Mouse (Mus musculus): ENCODE results near the gene Ucp3. TPM values are rescaled to one million over a fixed set of nuclear protein-coding genes. Genes with fewer than 3 reads are reported as not detected.
A peak's percentile ranks its signal among the peaks of the same experiment; 100 is the strongest.

The Ucp3 gene
- polyA plus RNA-seq, 1 experiment from 2014 or later = not detected

DNA sequence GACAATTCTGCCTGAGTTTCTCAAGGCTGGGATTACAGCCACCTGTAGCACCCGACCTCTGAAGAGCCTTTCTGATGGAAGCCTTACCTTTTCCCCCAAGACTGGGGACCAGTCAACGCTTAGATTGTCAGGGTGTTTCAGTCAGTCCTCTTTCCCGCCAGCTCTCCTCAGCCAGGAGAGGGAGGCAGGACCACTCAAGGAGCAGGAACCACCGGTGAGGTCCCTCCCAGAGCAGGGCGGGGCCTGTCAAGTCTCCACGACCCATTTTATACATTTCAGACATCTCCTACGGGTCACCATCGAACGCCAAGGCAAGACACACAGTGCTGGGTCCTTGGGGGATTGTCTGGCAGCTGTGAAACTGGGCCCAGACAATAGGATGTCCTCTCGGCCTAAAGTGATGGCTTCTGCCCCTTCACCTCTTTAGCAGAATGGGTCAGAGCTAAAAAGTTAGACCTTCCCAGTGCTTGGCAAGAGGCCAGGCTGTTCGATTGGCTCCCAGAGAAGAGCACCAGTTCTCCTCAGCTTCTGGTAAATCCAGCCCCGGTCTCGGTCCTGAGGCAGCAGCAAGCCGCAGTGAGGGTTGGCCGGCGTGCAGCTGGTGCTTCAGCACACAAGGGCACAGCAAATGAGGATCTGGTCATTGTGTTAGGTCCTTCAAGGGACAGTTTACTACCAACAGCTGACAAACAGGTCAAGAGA is 27.6 kb downstream of the Ucp3 start:
- H3K36me3 ChIP-seq (ENCODE audit: inconsistent target) = peaks cover 36% of the 10 kb centered on the region
- WGBS (ENCODE audit: missing documents) = 86% methylated on average over 16 of the region's 16 CpGs
- no peak overlapping the region for H3K27ac ChIP-seq
- peaks cover 21% of the 10 kb centered on the region for H3K79me2 ChIP-seq (ENCODE audit: inconsistent target)
- no peak overlapping the region for H3K4me3 ChIP-seq (ENCODE audit: inconsistent target)

DNA sequence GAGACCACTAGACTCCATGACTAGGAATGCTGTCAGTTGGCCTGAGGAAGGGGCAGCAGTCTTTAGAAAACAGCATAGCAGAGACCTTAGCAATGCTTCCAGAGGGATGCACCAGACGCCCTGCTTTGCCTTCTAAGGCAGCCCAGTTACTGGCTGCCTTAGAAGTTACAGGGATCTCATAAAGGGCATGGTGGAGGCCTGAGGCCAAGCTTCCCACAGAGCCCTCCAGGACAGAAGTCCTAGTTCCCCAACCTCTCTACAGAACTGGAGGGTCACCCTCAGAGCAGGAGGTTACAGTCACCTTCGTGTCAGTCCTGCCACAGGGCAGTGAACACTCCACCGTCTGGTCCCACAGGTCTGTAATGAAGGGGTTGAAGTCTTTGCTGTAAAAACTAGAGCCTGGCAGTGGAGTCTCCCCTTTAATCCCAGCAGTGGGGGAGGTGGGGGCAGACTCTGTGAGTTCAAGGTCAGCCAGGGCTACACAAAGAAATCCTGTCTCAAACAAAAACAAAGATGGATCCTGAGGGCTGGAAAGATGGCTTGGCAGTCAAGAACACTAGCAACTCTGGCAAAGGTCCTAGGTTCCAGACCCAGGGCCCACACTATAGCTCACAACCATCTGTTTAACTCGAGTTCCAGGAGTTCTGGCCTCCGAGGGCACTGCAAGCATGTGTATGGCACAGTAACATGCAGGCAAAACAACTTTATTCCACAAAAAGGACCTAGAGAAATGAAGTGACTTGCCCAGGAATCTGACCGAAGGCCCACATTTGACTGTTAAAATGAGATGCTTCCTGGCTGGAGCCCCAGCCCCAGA is 28.4 kb downstream of the Ucp3 start:
- Histone ChIP-seq H3K27ac (no peak overlapping the region), H3K36me3 (ENCODE audit: inconsistent target) (peaks cover 36% of the 10 kb centered on the region), H3K4me3 (ENCODE audit: inconsistent target) (no peak overlapping the region), H3K79me2 (ENCODE audit: inconsistent target) (peaks cover 15% of the 10 kb centered on the region)
- WGBS (ENCODE audit: missing documents) = 78% methylated on average over 6 of the region's 6 CpGs

- 46% methylated on average over 2 of the region's 2 CpGs for WGBS (ENCODE audit: missing documents)
- Histone ChIP-seq H3K36me3 (ENCODE audit: inconsistent target) (peaks cover 30% of the 10 kb centered on the region), H3K79me2 (ENCODE audit: inconsistent target) (peaks cover 8% of the 10 kb centered on the region), H3K27ac (no peak overlapping the region), H3K4me3 (ENCODE audit: inconsistent target) (no peak overlapping the region)
These were observed 29.1 kb downstream of the Ucp3 start for GRCm38 (mm10) chr7:100501844-100502373.

GRCm38 (mm10) chr7:100502374-100502922 is 29.7 kb downstream of the Ucp3 start:
- 39% methylated on average over 7 of the region's 7 CpGs for WGBS (ENCODE audit: missing documents)
- H3K79me2 ChIP-seq (ENCODE audit: inconsistent target) = peaks cover 3% of the 10 kb centered on the region

DNA sequence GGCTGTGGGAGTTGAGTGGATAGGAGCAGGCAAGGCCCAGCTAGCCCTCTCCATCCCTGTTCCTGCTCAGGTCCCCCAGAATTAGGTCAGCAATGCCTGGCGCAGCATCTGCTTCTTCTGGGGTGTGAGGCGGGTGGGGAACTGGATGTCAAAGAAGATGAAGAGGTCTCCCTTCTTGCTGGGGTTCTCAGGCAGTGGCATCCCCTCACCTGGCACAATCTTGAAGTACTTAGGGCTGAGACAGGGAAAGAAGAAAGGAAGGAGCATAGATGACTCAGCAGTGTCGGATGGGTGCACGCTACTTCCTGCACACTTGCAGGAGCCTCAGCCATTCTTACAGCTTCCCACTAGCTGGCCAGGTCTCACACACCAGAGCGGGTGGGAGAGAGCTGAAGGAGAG is 30.3 kb downstream of the Ucp3 start:
- peaks cover 19% of the 10 kb centered on the region for H3K36me3 ChIP-seq (ENCODE audit: inconsistent target)
- 23% methylated on average over 5 of the region's 5 CpGs for WGBS (ENCODE audit: missing documents)
- H3K4me3 ChIP-seq (ENCODE audit: inconsistent target) = no peak overlapping the region
- H3K27ac ChIP-seq = 0 out of 2 replicates have a peak overlapping the region, but pooled peaks have one; percentile 2
- H3K79me2 ChIP-seq (ENCODE audit: inconsistent target) = no peaks in the 10 kb centered on the region; the same call in 1 of the 2 replicates

More at GRCm38 (mm10) chr7:100502374-100502922, 29.7 kb downstream of the Ucp3 start:
- peaks cover 25% of the 10 kb centered on the region for H3K36me3 ChIP-seq (ENCODE audit: inconsistent target)
- no peak overlapping the region for H3K4me3 ChIP-seq (ENCODE audit: inconsistent target)
- H3K27ac ChIP-seq = 0 out of 2 replicates have a peak overlapping the region, but pooled peaks have one; percentile 2

- H3K36me3 ChIP-seq (ENCODE audit: inconsistent target) = peaks cover under 1% of the 10 kb centered on the region; the same call in 1 of the 2 replicates
- 70% methylated on average over 13 of the region's 13 CpGs for WGBS (ENCODE audit: missing documents)
- H3K27ac ChIP-seq = no peak overlapping the region
These were observed 32.1 kb downstream of the Ucp3 start for GRCm38 (mm10) chr7:100504740-100505487.

GRCm38 (mm10) chr7:100506494-100506893 is 33.7 kb downstream of the Ucp3 start:
- H3K27ac ChIP-seq = no peak overlapping the region
- H3K4me3 ChIP-seq (ENCODE audit: inconsistent target) = no peak overlapping the region
- no peaks in the 10 kb centered on the region for H3K36me3 ChIP-seq (ENCODE audit: inconsistent target)
- no peaks in the 10 kb centered on the region for H3K79me2 ChIP-seq (ENCODE audit: inconsistent target)
- 87% methylated on average over 4 of the region's 4 CpGs for WGBS (ENCODE audit: missing documents)

More at GRCm38 (mm10) chr7:100504740-100505487, 32.1 kb downstream of the Ucp3 start:
- H3K4me3 ChIP-seq (ENCODE audit: inconsistent target) = no peak overlapping the region
- H3K79me2 ChIP-seq (ENCODE audit: inconsistent target) = no peaks in the 10 kb centered on the region

DNA sequence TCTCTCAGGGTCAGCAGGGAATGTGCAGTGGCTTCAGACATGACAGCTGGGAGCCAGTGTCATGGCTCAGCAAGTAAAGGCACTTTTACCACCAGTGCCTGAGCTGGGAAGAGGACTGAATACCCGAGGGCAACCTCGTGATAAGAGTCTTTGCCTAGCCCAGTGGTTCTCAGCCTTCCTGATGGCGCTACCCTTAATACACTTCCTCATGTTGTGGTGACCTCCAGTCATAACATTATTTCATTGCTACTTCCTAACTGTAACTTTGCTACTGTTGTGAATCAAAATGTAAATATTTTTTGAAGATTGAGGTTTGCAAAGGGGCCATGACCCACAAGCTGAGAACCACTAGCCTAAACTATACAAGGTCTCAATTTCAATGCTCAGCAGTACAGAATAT is 35.9 kb downstream of the Ucp3 start:
- WGBS (ENCODE audit: missing documents) = 0% methylated on average over 3 of the region's 3 CpGs
- peak overlapping the region; percentile 56 for H3K27ac ChIP-seq
- H3K79me2 ChIP-seq (ENCODE audit: inconsistent target) = no peaks in the 10 kb centered on the region
- no peak overlapping the region for H3K4me3 ChIP-seq (ENCODE audit: inconsistent target)
- no peaks in the 10 kb centered on the region for H3K36me3 ChIP-seq (ENCODE audit: inconsistent target)

DNA sequence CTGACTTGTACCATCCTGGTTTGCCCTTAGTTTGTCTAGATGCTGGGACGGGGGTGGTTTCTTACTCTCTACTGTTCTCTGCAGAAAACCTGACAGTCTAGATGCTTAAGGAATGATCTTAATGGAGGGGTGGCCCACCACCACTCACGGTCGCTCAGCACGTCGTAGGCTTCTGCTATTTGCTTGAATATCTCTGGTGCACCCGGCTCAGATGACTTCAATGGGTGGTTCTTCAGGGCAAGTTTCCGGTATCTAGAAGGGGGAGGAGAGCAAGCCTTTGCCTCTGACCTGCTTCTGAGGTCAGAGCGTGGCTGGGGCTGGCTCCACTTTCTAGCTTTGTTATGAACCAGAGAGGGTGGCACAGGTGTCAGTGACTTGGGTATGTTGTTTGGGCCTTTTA is 38.8 kb downstream of the Ucp3 start:
- H3K4me3 ChIP-seq (ENCODE audit: inconsistent target) = no peak overlapping the region
- H3K27ac ChIP-seq = no peak overlapping the region
- H3K36me3 ChIP-seq (ENCODE audit: inconsistent target) = no peaks in the 10 kb centered on the region
- WGBS (ENCODE audit: missing documents) = 78% methylated on average over 8 of the region's 8 CpGs
- H3K79me2 ChIP-seq (ENCODE audit: inconsistent target) = no peaks in the 10 kb centered on the region

DNA sequence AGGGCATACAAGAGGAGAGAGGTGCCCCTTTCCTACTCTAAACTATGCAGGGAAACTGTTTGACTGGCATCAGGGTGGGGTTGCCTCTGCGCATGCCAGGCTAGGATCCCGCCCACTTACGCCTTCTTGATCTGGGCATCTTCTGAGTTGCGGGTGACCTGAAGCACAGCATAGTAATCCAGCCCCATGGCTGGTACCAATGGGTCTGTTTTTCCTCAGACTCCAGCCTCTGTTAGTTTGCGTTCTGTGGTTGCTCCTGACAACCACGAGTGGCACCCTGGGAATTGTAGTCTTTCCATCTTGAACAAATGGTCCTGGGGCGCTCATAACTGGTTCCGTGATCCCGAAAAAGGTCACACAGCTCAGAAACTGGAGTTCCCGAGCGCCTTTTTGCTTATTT is 41.8 kb downstream of the Ucp3 start, which contains the start of gene Dnajb13:
Gene Dnajb13, minus strand, starts transcription at position 388 of the 400 bp plus-strand sequence.
- Histone ChIP-seq H3K4me3 (ENCODE audit: inconsistent target) (no peak within 1 kb of the TSS), H3K79me2 (ENCODE audit: inconsistent target) (no peaks in the 10 kb centered on the region), H3K36me3 (ENCODE audit: inconsistent target) (no peaks in the 10 kb centered on the region), H3K27ac (no peak within 1 kb of the TSS)
- 77% methylated on average over 11 of the region's 11 CpGs for WGBS (ENCODE audit: missing documents)

DNA sequence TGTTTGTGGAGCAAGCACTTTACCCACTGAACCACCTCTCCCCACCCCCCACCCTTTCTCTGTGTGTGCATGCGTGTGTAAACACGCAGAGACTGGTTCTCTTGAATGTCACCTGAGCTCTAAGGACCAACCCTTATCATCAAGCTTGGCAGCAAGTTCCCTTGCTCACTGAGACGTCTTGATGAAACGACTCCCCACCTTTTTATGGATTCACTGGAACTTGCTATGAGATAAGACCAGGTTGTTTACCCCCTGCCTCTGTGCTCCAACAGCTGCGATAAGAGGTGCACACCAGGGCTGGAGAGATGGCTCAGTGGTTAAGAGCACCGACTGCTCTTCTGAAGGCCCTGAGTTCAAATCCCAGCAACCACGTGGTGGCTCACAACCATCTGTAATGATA is 47.4 kb downstream of the Ucp3 start:
- Histone ChIP-seq H3K27ac (no peak overlapping the region), H3K79me2 (ENCODE audit: inconsistent target) (no peaks in the 10 kb centered on the region), H3K36me3 (ENCODE audit: inconsistent target) (no peaks in the 10 kb centered on the region), H3K4me3 (ENCODE audit: inconsistent target) (no peak overlapping the region)
- 60% methylated on average over 7 of the region's 7 CpGs for WGBS (ENCODE audit: missing documents)

DNA sequence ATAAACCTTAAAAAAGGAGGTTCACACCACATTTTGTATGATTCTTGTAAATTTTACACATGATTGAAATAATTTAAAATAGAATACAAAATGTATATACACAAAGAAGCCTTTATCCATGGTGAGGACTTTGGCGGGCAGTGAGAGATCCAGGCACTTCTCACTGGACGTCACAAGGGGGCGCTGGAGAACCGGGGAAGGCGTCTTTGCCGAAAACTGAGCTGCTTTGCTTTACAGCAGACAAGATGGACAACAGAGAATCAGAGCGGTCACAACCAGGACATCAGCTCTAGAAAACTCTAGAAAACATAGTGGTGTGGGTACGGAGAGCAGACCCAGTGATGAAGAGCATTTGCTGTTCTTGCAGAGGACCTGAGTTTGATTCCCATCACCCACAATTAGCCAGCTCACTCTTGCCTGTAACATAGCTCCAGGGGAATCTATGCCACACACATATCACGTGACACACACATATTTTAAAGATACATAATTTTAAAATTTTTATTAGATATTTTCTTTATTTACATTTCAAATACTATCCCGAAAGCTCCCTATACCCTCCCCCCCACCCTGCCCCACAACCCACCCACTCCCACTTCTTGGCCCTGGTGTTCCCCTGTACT is 48.0 kb downstream of the Ucp3 start:
- WGBS (ENCODE audit: missing documents) = 15% methylated on average over 9 of the region's 10 CpGs
- Histone ChIP-seq H3K27ac (no peak overlapping the region), H3K36me3 (ENCODE audit: inconsistent target) (no peaks in the 10 kb centered on the region), H3K79me2 (ENCODE audit: inconsistent target) (no peaks in the 10 kb centered on the region), H3K4me3 (ENCODE audit: inconsistent target) (no peak overlapping the region)

DNA sequence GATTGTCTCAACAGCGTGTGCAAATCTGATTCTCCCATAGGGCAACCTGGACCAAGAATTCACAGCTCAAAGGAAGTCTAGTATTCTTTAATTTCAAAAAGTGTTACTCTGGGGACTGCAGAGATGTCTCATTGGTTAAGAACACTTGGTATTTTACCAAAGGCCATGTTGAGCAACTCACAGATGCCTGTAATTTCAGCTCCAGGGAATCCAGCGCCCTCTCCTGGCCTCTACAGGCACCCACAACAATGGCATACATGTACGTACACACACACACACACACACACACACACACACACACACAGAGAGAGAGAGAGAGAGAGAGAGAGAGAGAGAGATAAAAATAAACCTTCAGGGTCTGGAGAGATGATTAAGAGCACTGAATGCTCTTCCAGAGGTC is 49.4 kb downstream of the Ucp3 start:
- no peak overlapping the region for H3K4me3 ChIP-seq (ENCODE audit: inconsistent target)
- no peak overlapping the region for H3K27ac ChIP-seq
- WGBS (ENCODE audit: missing documents) = 75% methylated on average over 2 of the region's 3 CpGs
- no peaks in the 10 kb centered on the region for H3K79me2 ChIP-seq (ENCODE audit: inconsistent target)
- no peaks in the 10 kb centered on the region for H3K36me3 ChIP-seq (ENCODE audit: inconsistent target)

- no peaks in the 10 kb centered on the region for H3K79me2 ChIP-seq (ENCODE audit: inconsistent target)
- WGBS (ENCODE audit: missing documents) = 55% methylated on average over 8 of the region's 8 CpGs
- no peak overlapping the region for H3K27ac ChIP-seq
- no peak overlapping the region for H3K4me3 ChIP-seq (ENCODE audit: inconsistent target)
- H3K36me3 ChIP-seq (ENCODE audit: inconsistent target) = no peaks in the 10 kb centered on the region
These were observed 51.9 kb downstream of the Ucp3 start for GRCm38 (mm10) chr7:100524669-100525068.
